Mouse (Mus musculus): Measurements from ENCODE around the gene Gm17416.

DNA sequence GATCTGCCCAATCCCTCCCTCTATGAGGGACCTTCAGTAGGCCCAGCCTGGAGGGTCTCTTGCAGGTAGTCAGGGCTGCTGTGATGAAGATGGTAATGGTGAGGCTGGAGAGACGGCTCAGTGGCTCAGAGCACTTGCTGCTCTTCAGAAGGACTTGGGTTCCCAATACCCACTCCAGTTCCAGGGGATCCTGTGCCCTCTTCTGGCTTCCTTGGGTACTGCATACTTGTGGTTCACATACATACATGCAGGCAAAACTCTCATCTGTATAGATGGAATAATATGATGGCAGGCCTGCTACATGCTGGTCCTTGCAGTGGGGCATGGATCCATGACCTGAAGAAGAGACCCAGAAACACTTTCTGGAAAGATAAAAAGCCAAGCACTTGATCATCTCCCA is 39.6 kb downstream of the Gm17416 start:
- TF ChIP-seq CTCF (IDR thresholded peaks at IDR 0.05) = no peak
- no peak for TF ChIP-seq POLR2A (IDR thresholded peaks at IDR 0.05; ENCODE audit: insufficient read depth, low read depth, low read length)

All from heart, adult 2 months (tissue).